Mouse (Mus musculus) kidney, postnatal 0 days (tissue): ENCODE data around the gene Osbpl2. TPM values are rescaled to one million over a fixed set of nuclear protein-coding genes. Genes with fewer than 3 reads are reported as not detected.
A peak's percentile ranks its signal among the peaks of the same experiment; 100 is the strongest.

Source experiments
- ATAC-seq: fragments of 200-750 bp; cut with Nextera tagmentation; replicated peaks from 2 replicates; pipeline ENCODE4 v1.8.0; 2017; ENCODE audit warnings: low read depth, moderate number of reproducible peaks, moderate TSS enrichment, moderate library complexity; ENCODE audit not compliant: low FRiP score
- DNase-seq: peaks from one replicate; pipeline ENCODE4 v3.0.0-alpha.2; 2016; ENCODE audit warnings: low spot score
- H3K27ac ChIP-seq: fragments of 300-500 bp; sonication (generic); 2 replicates; pipeline ENCODE4 v1.5.1; 2014; ENCODE audit warnings: mild to moderate bottlenecking
- H3K27me3 ChIP-seq: fragments of 300-500 bp; sonication (generic); 2 replicates; pipeline ENCODE4 v1.6.1; 2014; ENCODE audit warnings: low read length, mixed read lengths; ENCODE audit not compliant: insufficient read depth
- H3K36me3 ChIP-seq: fragments of 300-500 bp; sonication (generic); 2 replicates; pipeline ENCODE4 v1.6.1; 2014; ENCODE audit warnings: low read length, mixed read lengths; ENCODE audit not compliant: insufficient read depth
- H3K4me1 ChIP-seq: fragments of 300-500 bp; sonication (generic); replicated peaks from 2 replicates; pipeline ENCODE4 v1.6.1; 2014; ENCODE audit warnings: antibody characterized with exemption, low read length, mixed read lengths; ENCODE audit not compliant: insufficient read depth
- H3K4me2 ChIP-seq: fragments of 300-500 bp; sonication (generic); 2 replicates; pipeline ENCODE4 v1.6.1; 2014; ENCODE audit warnings: mild to moderate bottlenecking, low read length, moderate library complexity, mixed read lengths
- H3K4me3 ChIP-seq: fragments of 300-500 bp; sonication (generic); replicated peaks from 2 replicates; pipeline ENCODE4 v1.5.1; 2014; ENCODE audit warnings: low read depth, low read length
- H3K9ac ChIP-seq: fragments of 300-500 bp; sonication (generic); 2 replicates; pipeline ENCODE4 v1.6.1; 2014; ENCODE audit warnings: low read depth, low read length
- H3K9me3 ChIP-seq: fragments of 300-500 bp; sonication (generic); replicated peaks from 2 replicates; pipeline ENCODE4 v1.6.1; 2016; ENCODE audit warnings: low read length, inconsistent platforms, mixed read lengths
- CTCF ChIP-seq: IDR thresholded peaks from 2 replicates; pipeline ENCODE4 v1.5.1; 2016; ENCODE audit warnings: antibody characterized with exemption, low read depth, mild to moderate bottlenecking, moderate library complexity
- WGBS: fragments of 180-500 bp; shearing (Covaris S2); extraction: QIAGEN DNeasy Blood & Tissue Kit; methylation state at CpG from one replicate; pipeline ENCODE4 v1.1.7; 2014; 5-methylcytosine and 5-hydroxymethylcytosine counted together
- polyA plus RNA-seq: library from polyadenylated mRNA; unstranded; fragments of >200 nt; fragmentation: Nextera tagmentation; extraction: Ambion mirVana; gene quantifications from 2 replicates; pipeline ENCODE4 v1.2.1, GENCODE M21; 2015

The Osbpl2 gene
- polyA plus RNA-seq, 1 experiment from 2014 or later, result 33.4 TPM

DNA sequence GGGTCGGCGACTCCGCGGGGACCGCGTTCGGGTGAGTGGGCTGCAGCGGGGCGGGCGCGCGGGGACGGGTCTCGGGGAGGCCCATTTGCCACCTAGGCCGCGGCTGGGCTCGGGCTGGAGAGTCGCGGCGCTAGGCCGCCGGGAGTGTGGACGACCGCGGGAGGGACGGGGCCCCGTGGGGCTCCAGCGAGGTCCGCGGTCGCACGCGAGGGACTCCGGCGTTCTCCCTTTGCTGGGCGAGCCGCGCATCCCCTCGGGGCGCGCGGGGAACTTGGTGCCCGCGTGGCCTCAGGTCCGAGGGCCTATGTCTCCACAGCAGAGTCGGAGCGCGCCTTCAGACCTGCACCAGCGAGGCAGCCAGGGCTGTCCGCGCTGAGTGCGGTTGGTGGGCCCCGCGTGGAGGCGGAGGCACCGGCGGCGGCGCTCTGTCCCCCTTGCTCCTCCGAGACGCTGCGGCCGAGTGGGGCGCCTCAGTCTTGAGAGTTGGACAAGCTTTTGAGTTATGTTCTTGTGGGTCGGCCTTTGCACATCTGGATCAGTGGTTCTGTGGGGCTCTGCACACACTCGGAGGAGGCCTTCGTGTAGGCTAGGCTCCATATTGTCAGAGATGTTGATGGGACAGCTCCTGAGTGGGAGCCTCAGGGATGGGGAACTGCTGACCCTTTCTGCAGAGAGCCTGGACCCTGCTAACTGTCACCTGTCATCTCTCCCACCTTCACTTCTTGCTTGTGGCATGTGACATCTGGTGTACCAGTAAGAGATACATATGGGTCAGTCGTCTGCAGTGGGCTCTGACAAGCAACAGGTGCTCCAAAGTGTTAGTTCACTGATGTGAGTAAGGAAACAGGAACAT lies 559 bp downstream of the Osbpl2 start:
- DNase-seq, result peak; percentile 45
- Histone ChIP-seq H3K27me3 (no peaks in the 10 kb centered on the region), H3K27ac (peak overlapping the region; percentile 81), H3K9me3 (no peaks in the 10 kb centered on the region), H3K36me3 (no peaks in the 10 kb centered on the region), H3K4me3 (peak overlapping the region; percentile 95), H3K9ac (peak overlapping the region; percentile 87), H3K4me1 (peaks cover 20% of the 10 kb centered on the region), H3K4me2 (peak overlapping the region; percentile 92)
- WGBS, result under 1% methylated on average over 59 of the region's 68 CpGs
- no peak for TF ChIP-seq CTCF
- ATAC-seq, result peak; percentile 24

- Histone ChIP-seq H3K9ac (no peak overlapping the region), H3K4me2 (peak overlapping the region; percentile 92), H3K9me3 (no peaks in the 10 kb centered on the region), H3K36me3 (no peaks in the 10 kb centered on the region), H3K4me3 (peak overlapping the region; percentile 95), H3K4me1 (peaks cover 20% of the 10 kb centered on the region), H3K27me3 (no peaks in the 10 kb centered on the region), H3K27ac (no peak overlapping the region)
- no peak for TF ChIP-seq CTCF
- no peak for DNase-seq
- no peak for ATAC-seq
- 61% methylated on average over 5 of the region's 5 CpGs for WGBS
Measured at GRCm38 (mm10) chr2:180120292-180120761, 1.2 kb downstream of the Osbpl2 start.

DNA sequence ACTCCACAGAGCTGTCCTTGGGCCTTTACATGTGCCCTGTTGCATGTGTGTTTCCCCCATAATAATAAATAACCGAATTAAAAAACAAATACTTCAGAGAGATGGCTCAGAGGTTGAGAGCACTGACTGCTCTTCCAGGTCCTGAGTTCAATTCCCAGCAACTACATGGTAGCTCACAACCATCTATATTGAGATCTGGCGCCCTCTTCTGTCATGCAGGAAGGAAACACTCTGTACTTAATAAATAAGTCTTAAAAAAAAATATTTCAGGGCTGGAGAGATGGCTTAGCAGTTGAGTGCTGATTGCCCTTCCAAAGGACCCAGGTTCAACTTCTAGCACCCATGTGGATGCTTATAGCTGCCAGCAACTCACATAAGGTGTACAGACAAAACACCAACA lies 5.1 kb downstream of the Osbpl2 start:
- no peak for DNase-seq
- Histone ChIP-seq H3K9me3 (no peaks in the 10 kb centered on the region), H3K27me3 (no peaks in the 10 kb centered on the region), H3K9ac (no peak overlapping the region), H3K27ac (no peak overlapping the region), H3K36me3 (no peaks in the 10 kb centered on the region), H3K4me1 (peaks cover 10% of the 10 kb centered on the region; the same call in 1 of the 2 replicates), H3K4me2 (no peak overlapping the region), H3K4me3 (no peak overlapping the region)
- ATAC-seq, result no peak
- TF ChIP-seq CTCF, result peak; percentile 43
- 84% methylated on average over 2 of the region's 2 CpGs for WGBS

GRCm38 (mm10) chr2:180126195-180126594 lies 7.1 kb downstream of the Osbpl2 start:
- Histone ChIP-seq H3K9me3 (no peaks in the 10 kb centered on the region), H3K27ac (no peak overlapping the region), H3K9ac (no peak overlapping the region), H3K4me3 (no peak overlapping the region), H3K36me3 (no peaks in the 10 kb centered on the region), H3K27me3 (no peaks in the 10 kb centered on the region), H3K4me1 (peaks cover 6% of the 10 kb centered on the region; the same call in 1 of the 2 replicates), H3K4me2 (no peak overlapping the region)
- 33% methylated on average over 4 of the region's 4 CpGs for WGBS
- no peak for DNase-seq
- no peak for ATAC-seq
- no peak for TF ChIP-seq CTCF

DNA sequence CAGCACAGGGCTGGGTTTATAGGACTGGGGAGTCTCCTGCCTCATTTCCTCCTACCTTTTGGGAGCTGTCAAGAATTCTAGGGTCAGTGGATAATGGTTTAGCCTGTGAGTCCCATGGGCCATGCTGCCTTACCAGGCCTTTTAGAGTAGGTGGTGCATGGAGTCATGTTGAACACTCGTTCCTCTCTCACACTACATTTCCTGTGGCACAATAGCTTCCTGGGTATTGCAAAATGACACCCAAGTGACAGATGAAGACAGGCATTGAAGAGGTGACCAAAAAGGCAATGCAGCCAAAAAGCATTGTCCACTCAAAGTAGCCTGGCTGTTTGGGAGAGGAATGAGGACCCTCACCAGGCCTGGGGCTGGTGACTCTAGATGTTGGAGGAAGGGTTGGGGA lies 8.6 kb downstream of the Osbpl2 start:
- no peak for TF ChIP-seq CTCF
- Histone ChIP-seq H3K27ac (no peak overlapping the region), H3K9ac (no peak overlapping the region), H3K9me3 (no peaks in the 10 kb centered on the region), H3K4me3 (no peak overlapping the region), H3K27me3 (no peaks in the 10 kb centered on the region), H3K4me1 (peaks cover 6% of the 10 kb centered on the region; the same call in 1 of the 2 replicates), H3K4me2 (no peak overlapping the region), H3K36me3 (no peaks in the 10 kb centered on the region)
- 55% methylated on average over 1 of the region's 1 CpGs for WGBS
- ATAC-seq (no peak), DNase-seq (no peak)

- DNase-seq, result no peak
- no peak overlapping the region for H3K27ac ChIP-seq
- H3K9ac ChIP-seq, result no peak overlapping the region
- 0 out of 2 replicates have a peak, but pooled peaks cover under 1% of the 10 kb centered on the region for H3K36me3 ChIP-seq
- TF ChIP-seq CTCF, result no peak
- ATAC-seq, result no peak
- 95% methylated on average over 4 of the region's 4 CpGs for WGBS
- no peak overlapping the region for H3K4me2 ChIP-seq
- no peaks in the 10 kb centered on the region for H3K27me3 ChIP-seq
- no peaks in the 10 kb centered on the region for H3K9me3 ChIP-seq
- H3K4me1 ChIP-seq, result no peaks in the 10 kb centered on the region
- no peak overlapping the region for H3K4me3 ChIP-seq
Measured at GRCm38 (mm10) chr2:180133231-180133630, 14.1 kb downstream of the Osbpl2 start.
